Mouse (Mus musculus): ENCODE data around the gene Tmem39a. TPM values are rescaled to one million over a fixed set of nuclear protein-coding genes. Genes with fewer than 3 reads are reported as not detected.
A peak's percentile ranks its signal among the peaks of the same experiment; 100 is the strongest.

Gene Tmem39a
- polyA plus RNA-seq, 1 experiment from 2014 or later, result 69.4 TPM

DNA sequence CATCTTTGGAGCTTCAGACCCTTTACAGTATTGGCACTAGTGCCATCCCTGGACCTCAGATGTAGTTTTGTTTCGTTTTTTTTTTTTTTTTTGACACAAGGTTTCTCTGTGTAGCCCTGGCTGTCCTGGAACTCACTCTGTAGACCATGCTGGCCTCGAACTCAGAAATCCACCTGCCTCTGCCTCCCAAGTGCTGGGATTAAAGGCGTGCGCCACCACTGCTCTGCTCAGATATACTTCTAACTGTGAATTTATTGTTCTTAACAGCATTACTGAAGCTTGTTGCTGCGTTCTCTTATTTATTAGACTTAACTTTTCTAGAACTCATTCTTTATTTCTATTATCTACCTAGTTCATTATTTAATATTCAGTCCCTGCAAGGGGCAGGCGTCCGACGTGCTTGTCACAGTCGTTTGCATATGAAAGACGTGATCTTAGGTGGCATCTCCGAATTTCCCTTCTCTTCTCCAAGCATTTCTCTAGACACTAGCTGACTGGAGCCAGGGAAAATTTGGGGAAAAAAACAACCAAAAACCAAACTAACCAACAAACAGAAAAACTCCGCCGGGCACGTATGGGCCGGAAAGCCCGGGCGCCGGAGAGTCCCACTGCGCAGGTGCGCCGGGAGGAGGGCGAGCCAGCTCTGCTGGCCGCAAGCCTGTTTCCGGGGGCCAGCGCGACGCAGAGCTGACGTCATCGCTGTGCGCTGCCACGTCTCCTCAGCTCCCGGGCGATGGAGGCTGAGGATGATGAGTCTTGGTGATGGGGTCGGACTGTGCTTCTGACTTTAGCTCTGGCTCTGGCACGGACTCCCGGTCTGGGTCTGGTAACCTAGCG is 3.9 kb downstream of the Tmem39a start:
- Histone ChIP-seq H3K27me3 (ENCODE audit: insufficient read depth, poor library complexity, severe bottlenecking) (peaks cover 12% of the 10 kb centered on the region), H3K9me3 (no peaks in the 10 kb centered on the region), H3K4me1 (replicated peaks) (peaks cover 10% of the 10 kb centered on the region), H3K27ac (peak overlapping the region; percentile 93), H3K36me3 (peaks cover 29% of the 10 kb centered on the region), H3K4me3 (peak overlapping the region; percentile 92)
- 7% methylated on average over 37 of the region's 37 CpGs for WGBS
- DNase-seq (ENCODE audit: low spot score), result peak; percentile 94

DNA sequence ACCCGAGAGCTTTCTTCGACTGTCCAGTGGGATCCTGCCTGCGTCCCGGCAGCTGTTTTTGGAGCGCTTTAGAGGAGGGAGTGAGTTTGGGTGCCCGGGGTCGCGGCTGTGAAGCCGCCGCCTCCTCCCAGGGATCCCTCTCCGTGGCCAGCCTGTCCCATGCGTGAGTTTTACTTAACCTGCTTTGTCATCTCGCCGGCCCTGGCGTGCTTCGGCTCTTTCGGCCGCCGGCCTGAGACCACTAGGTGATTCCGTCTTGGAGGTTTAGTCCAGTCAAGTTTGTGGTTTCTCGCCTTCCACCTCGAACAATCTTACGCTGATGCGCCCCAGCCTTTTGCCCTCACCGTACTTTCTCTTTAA is 4.5 kb downstream of the Tmem39a start:
- H3K4me1 ChIP-seq (replicated peaks), result peaks cover 10% of the 10 kb centered on the region
- peaks cover 34% of the 10 kb centered on the region for H3K36me3 ChIP-seq
- peak overlapping the region; percentile 92 for H3K4me3 ChIP-seq
- H3K27ac ChIP-seq, result peak overlapping the region; percentile 93
- whole genome bisulfite sequencing, result 0% methylated on average over 25 of the region's 25 CpGs
- H3K27me3 ChIP-seq (ENCODE audit: insufficient read depth, poor library complexity, severe bottlenecking), result peaks cover 12% of the 10 kb centered on the region
- DNase-seq (ENCODE audit: low spot score), result no peak
- H3K9me3 ChIP-seq, result no peaks in the 10 kb centered on the region

DNA sequence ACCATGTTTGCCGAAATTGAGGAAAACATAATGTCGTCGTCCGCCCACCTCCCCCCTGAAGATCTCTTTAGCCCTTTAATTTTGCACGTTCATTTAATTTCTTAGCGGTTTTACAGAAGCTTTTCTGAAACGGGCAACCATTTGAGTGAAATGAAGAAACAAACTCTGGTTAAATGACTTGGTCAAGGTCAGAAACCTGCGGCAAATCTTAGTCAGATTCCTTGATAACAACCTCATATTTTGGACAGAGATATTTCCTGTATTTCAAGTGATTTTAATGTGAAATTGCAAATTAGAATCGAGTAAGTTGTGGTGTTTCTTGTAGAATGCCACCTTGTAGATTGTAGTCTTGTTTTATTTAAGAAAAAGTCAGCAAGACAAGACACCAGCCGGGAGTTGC is 5.0 kb downstream of the Tmem39a start:
- 41% methylated on average over 10 of the region's 10 CpGs for WGBS
- Histone ChIP-seq H3K9me3 (no peaks in the 10 kb centered on the region), H3K36me3 (peaks cover 40% of the 10 kb centered on the region), H3K27ac (no peak overlapping the region), H3K27me3 (ENCODE audit: insufficient read depth, poor library complexity, severe bottlenecking) (peaks cover 12% of the 10 kb centered on the region), H3K4me3 (peak overlapping the region; percentile 92), H3K4me1 (replicated peaks) (peaks cover 10% of the 10 kb centered on the region)
- DNase-seq (ENCODE audit: low spot score), result no peak

DNA sequence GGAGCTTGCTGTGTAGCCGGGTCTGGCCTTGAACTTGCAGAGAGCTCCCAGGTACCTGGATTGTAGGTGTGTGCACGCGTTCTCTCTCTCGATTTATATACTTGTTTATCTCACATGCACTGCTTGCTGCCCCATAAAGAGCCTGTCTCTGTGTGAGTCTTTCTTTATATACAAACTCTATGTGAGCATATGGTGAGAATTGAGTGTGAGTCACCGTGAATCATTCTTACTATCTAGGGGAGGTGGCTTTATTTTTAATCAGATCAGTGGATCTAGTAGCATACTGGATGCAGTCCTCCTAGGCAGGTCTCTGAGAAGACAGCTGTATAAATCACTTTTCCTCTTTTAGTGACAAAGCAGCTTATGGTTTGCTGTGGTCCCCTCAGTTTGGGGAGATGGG is 9.7 kb downstream of the Tmem39a start:
- H3K9me3 ChIP-seq, result no peaks in the 10 kb centered on the region
- peaks cover 10% of the 10 kb centered on the region for H3K4me1 ChIP-seq (replicated peaks)
- 93% methylated on average over 5 of the region's 5 CpGs for WGBS
- H3K27me3 ChIP-seq (ENCODE audit: insufficient read depth, poor library complexity, severe bottlenecking), result no peaks in the 10 kb centered on the region
- no peak overlapping the region for H3K27ac ChIP-seq
- H3K36me3 ChIP-seq, result peaks cover 86% of the 10 kb centered on the region
- H3K4me3 ChIP-seq, result no peak overlapping the region
- no peak for DNase-seq (ENCODE audit: low spot score)

DNA sequence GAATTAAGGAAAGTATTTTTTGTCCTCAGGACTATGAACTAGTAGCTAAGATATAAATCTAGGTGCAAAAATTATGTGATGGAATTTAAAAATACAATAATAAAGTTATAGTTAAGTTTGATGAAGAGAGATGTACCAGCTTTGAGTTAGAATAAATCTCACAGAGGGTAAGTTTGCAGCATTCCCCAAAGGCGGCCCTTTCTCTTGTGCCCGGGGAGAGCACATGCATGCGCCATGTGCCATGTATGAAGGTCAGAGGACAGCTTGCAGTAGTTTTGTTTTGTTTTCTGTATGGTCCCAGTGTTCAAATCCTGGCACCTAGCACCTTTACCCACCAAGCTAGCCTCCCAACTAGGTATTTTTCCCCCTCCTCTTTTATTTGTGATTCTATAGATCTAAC is 13.0 kb downstream of the Tmem39a start:
- no peak overlapping the region for H3K27ac ChIP-seq
- no peaks in the 10 kb centered on the region for H3K9me3 ChIP-seq
- no peak for DNase-seq (ENCODE audit: low spot score)
- no peaks in the 10 kb centered on the region for H3K4me1 ChIP-seq (replicated peaks)
- no peaks in the 10 kb centered on the region for H3K27me3 ChIP-seq (ENCODE audit: insufficient read depth, poor library complexity, severe bottlenecking)
- WGBS, result 94% methylated on average over 3 of the region's 3 CpGs
- H3K36me3 ChIP-seq, result peaks cover 94% of the 10 kb centered on the region
- no peak overlapping the region for H3K4me3 ChIP-seq

DNA sequence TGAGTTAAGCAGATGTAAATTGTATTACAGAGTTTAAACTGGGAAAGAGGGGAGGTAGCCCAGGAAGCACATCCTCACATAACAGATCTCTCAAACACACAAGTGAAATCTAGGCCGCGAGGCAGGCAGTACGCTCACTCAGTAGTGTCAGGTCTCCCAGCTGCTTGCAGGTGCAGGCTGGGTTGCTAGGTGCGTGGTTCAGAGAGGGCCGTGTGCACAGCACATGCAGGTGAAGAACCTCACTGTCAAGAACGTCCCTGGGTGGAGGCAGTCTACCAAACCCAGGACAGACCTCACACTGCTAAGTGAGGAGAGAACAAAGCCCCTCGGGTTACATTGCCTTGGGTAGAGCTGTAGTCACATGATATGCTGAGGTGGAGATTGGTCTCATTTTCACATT is 26.3 kb downstream of the Tmem39a start:
- H3K4me3 ChIP-seq, result no peak overlapping the region
- peaks cover 94% of the 10 kb centered on the region for H3K36me3 ChIP-seq
- H3K4me1 ChIP-seq (replicated peaks), result no peaks in the 10 kb centered on the region
- 95% methylated on average over 7 of the region's 7 CpGs for WGBS
- DNase-seq (ENCODE audit: low spot score), result no peak
- H3K27me3 ChIP-seq (ENCODE audit: insufficient read depth, poor library complexity, severe bottlenecking), result no peaks in the 10 kb centered on the region
- no peaks in the 10 kb centered on the region for H3K9me3 ChIP-seq
- H3K27ac ChIP-seq, result no peak overlapping the region

DNA sequence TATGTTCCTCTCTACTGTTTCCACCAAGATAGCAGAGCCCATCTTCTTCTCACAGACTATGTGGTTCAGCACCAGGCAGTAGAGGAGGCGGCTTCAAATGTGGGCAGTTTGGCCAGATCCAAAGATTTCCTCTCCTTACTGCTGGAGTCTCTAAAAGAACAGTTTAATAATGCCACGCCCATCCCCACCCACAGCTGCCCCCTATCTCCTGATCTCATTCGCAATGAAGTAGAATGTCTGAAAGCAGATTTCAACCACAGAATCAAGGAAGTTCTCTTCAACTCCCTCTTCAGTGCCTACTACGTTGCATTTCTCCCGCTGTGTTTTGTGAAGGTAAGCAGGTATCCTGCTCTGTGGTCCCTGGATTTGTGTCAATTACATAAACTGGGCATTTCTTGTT is 26.7 kb downstream of the Tmem39a start:
- 96% methylated on average over 5 of the region's 5 CpGs for WGBS
- H3K4me1 ChIP-seq (replicated peaks), result no peaks in the 10 kb centered on the region
- no peaks in the 10 kb centered on the region for H3K9me3 ChIP-seq
- no peak overlapping the region for H3K4me3 ChIP-seq
- H3K27me3 ChIP-seq (ENCODE audit: insufficient read depth, poor library complexity, severe bottlenecking), result no peaks in the 10 kb centered on the region
- peaks cover 94% of the 10 kb centered on the region for H3K36me3 ChIP-seq
- no peak overlapping the region for H3K27ac ChIP-seq
- DNase-seq (ENCODE audit: low spot score), result no peak

DNA sequence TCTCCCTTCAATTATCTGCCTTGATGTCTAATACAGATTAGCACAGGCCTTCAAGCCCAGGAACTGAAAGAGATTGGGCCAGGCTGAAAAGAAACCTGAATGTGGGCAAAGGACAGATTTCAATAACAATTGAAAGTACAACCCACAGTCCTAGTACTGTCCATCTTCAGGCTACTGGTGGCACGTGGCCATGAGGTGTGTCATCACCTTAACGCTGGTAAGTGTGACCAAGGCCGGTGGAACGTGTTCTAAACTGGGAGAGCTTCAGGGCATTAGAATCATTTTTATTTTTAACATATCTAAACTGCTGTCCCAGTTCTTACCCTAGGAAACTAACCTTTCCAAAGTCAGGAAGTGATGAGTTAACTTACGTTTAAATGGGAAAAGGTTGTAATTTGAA is 28.7 kb downstream of the Tmem39a start:
- Histone ChIP-seq H3K9me3 (no peaks in the 10 kb centered on the region), H3K36me3 (peaks cover 97% of the 10 kb centered on the region), H3K4me1 (replicated peaks) (no peaks in the 10 kb centered on the region), H3K4me3 (no peak overlapping the region), H3K27ac (no peak overlapping the region), H3K27me3 (ENCODE audit: insufficient read depth, poor library complexity, severe bottlenecking) (no peaks in the 10 kb centered on the region)
- WGBS, result 94% methylated on average over 5 of the region's 5 CpGs
- DNase-seq (ENCODE audit: low spot score), result no peak

DNA sequence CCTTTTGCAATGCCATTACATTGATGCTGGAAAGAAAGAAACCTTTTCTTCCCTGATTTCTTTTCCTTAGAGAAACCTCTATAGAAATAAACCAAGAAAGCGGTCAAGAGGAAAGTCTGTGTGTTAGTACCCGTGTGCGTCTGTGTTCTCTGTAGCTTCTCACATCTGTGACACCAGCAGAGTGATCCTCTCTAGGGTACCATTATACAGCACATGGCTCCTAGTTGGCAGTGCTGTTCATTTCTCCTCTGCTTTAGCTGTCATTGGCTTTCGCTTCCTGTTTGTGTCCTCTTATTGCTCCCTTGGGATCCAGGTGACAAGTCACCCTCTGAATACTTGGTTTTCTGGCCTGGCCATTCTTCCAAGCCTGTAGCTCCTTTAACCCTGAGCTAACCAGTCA is 29.1 kb downstream of the Tmem39a start:
- Histone ChIP-seq H3K27me3 (ENCODE audit: insufficient read depth, poor library complexity, severe bottlenecking) (no peaks in the 10 kb centered on the region), H3K9me3 (no peaks in the 10 kb centered on the region), H3K27ac (no peak overlapping the region), H3K4me1 (replicated peaks) (no peaks in the 10 kb centered on the region), H3K36me3 (peaks cover 97% of the 10 kb centered on the region), H3K4me3 (no peak overlapping the region)
- WGBS, result 94% methylated on average over 4 of the region's 4 CpGs
- DNase-seq (ENCODE audit: low spot score), result no peak

DNA sequence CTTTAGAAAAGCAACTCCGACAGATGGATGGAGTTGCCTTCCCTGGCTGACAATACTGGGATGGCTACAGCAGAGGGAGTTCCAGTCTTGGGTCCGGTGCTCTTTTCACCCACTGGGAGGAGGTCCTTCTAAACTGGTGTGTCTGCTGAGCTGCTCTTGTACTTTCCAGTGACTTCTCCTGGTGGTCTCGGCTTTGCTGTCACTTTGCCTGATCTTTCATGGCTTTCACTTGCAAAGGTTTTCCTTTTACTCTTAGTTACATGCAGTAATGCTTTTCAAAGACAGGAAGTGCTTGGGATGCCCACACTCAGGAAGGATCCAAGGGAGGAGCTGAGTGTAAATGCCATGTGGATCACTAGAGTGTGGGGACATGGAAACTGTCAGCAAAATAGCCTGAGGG is 33.0 kb downstream of the Tmem39a start:
- peaks cover 89% of the 10 kb centered on the region for H3K36me3 ChIP-seq
- no peak overlapping the region for H3K4me3 ChIP-seq
- no peaks in the 10 kb centered on the region for H3K27me3 ChIP-seq (ENCODE audit: insufficient read depth, poor library complexity, severe bottlenecking)
- no peak overlapping the region for H3K27ac ChIP-seq
- H3K9me3 ChIP-seq, result no peaks in the 10 kb centered on the region
- H3K4me1 ChIP-seq (replicated peaks), result no peaks in the 10 kb centered on the region
- 93% methylated on average over 3 of the region's 3 CpGs for WGBS
- DNase-seq (ENCODE audit: low spot score), result no peak

DNA sequence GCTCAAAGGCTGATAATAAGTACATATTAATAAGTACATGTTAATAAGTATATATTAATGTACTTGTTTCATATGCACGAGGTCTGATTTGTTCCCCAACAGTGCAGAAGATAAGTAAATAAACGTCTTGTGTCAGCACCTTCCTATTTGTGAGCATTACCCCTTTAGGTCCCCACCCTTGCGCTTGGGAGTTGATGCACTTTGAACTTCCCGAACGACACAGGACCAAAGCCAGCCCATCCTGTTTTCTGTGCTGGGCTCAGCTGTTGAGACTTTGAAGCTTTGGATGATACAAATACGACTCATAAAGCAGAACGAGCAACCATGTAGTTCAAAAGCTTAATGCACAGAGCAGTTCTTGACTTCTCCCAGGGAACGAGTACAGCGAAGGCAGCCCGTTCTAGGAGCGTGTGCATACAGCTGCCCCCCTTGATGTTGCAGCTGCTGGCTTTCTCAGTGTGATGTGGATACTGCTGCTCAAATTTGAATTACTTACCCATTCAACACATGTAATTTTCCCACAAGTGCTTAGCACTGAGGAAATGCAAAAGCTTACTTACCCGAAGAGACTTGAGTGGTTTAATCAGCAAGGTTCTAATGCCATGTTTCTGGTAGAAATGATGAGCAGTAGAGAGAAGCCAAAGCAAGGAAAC is 33.7 kb downstream of the Tmem39a start:
- no peak overlapping the region for H3K4me3 ChIP-seq
- DNase-seq (ENCODE audit: low spot score), result no peak
- no peaks in the 10 kb centered on the region for H3K27me3 ChIP-seq (ENCODE audit: insufficient read depth, poor library complexity, severe bottlenecking)
- H3K9me3 ChIP-seq, result no peaks in the 10 kb centered on the region
- 92% methylated on average over 12 of the region's 12 CpGs for WGBS
- no peak overlapping the region for H3K27ac ChIP-seq
- no peaks in the 10 kb centered on the region for H3K4me1 ChIP-seq (replicated peaks)
- H3K36me3 ChIP-seq, result peaks cover 82% of the 10 kb centered on the region

DNA sequence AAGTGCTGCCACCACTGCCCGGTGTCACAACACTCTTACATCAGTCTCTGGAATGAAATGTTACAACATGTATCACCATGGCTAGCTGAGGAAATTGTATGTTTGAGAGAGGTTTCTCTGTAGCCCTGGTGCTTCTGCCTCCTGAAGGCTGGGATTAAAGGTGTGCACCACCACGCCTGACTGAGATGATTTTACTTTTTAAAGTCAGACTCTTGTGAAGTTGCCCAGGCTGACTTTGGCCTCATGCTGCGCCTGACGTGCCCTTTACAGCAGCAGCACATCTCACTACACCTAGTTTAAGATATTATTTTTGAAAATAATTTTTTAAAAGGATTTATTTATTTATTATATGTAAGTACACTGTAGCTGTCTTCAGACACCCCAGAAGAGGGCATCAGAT is 34.4 kb downstream of the Tmem39a start:
- no peaks in the 10 kb centered on the region for H3K27me3 ChIP-seq (ENCODE audit: insufficient read depth, poor library complexity, severe bottlenecking)
- H3K4me1 ChIP-seq (replicated peaks), result no peaks in the 10 kb centered on the region
- H3K4me3 ChIP-seq, result no peak overlapping the region
- no peak overlapping the region for H3K27ac ChIP-seq
- WGBS, result 95% methylated on average over 4 of the region's 4 CpGs
- DNase-seq (ENCODE audit: low spot score), result no peak
- peaks cover 74% of the 10 kb centered on the region for H3K36me3 ChIP-seq
- no peaks in the 10 kb centered on the region for H3K9me3 ChIP-seq

DNA sequence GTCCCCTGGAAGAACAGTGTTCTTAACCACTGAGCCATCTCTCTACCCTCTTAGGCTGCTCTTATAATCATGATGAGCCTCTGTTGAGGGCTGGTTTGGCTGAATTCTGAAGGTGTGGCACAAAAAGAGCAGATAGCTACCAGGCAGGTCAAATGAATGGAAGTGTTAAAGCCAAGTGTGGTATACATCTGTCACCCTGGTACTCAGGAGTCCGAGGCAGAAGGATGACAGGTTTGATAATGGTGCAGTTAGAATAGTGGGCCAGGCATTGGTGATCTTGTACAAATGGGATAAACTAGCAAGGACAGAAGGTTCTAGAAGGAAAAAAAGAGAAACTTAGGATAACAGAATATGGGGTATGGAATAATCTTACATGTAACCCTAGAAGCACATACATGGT is 35.9 kb downstream of the Tmem39a start:
- Histone ChIP-seq H3K4me3 (no peak overlapping the region), H3K27me3 (ENCODE audit: insufficient read depth, poor library complexity, severe bottlenecking) (no peaks in the 10 kb centered on the region), H3K4me1 (replicated peaks) (no peaks in the 10 kb centered on the region), H3K36me3 (peaks cover 60% of the 10 kb centered on the region), H3K9me3 (no peaks in the 10 kb centered on the region), H3K27ac (no peak overlapping the region)
- no peak for DNase-seq (ENCODE audit: low spot score)
- 95% methylated on average over 1 of the region's 1 CpGs for WGBS
